Mouse (Mus musculus) CH12.LX (cell line): Measurements from ENCODE around the gene Zpbp2. TPM values are rescaled to one million over a fixed set of nuclear protein-coding genes. Genes with fewer than 3 reads are reported as not detected.

Experiments used
- DNase-seq: peaks from one replicate; pipeline ENCODE4 v3.0.0-alpha.2; 2013; ENCODE audit errors: extremely low read depth
- H3K27ac ChIP-seq: 2 replicates; pipeline ENCODE4 v1.5.1; 2012; ENCODE audit warnings: low read depth, mild to moderate bottlenecking, control low read depth, moderate library complexity; ENCODE audit not compliant: insufficient read depth
- H3K27me3 ChIP-seq: replicated peaks from 2 replicates; pipeline ENCODE3; 2012; ENCODE audit warnings: inconsistent platforms
- H3K36me3 ChIP-seq, 2 experiments: replicated peaks in 1 of 2; 2 replicates each; pipeline versions ENCODE3 to v1.6.1; 2012; ENCODE audit warnings: inconsistent platforms in 1 of 2, low read length in 1 of 2, mild to moderate bottlenecking in 1 of 2, mixed read lengths in 1 of 2, moderate library complexity in 1 of 2; ENCODE audit not compliant: control insufficient read depth in 1 of 2, insufficient read depth in 1 of 2
- H3K4me1 ChIP-seq, 2 experiments: 2 replicates each; pipeline ENCODE4 v1.6.1; 2012; ENCODE audit warnings: inconsistent platforms in 1 of 2, moderate library complexity in 1 of 2; ENCODE audit not compliant: insufficient read depth in 2 of 2, control insufficient read depth in 1 of 2
- H3K4me2 ChIP-seq: 2 replicates; pipeline ENCODE4 v1.6.1; 2012; ENCODE audit warnings: low read depth, mild to moderate bottlenecking, control low read depth; ENCODE audit not compliant: poor library complexity, insufficient read depth, severe bottlenecking
- H3K4me3 ChIP-seq, 3 experiments: fragments of 150-350 bp in 1 of 3; sonication (generic) in 1 of 3; replicated peaks in 1 of 3; 2 replicates each; pipeline versions ENCODE3 to v1.5.1; 2011 to 2012; ENCODE audit warnings: low read depth in 2 of 3, low read length in 2 of 3, mild to moderate bottlenecking in 2 of 3, moderate library complexity in 2 of 3, control low read depth in 1 of 3, improper control_type of control experiment in 1 of 3, inconsistent platforms in 1 of 3, mixed read lengths in 1 of 3; ENCODE audit not compliant: poor library complexity in 1 of 3
- H3K79me2 ChIP-seq: replicated peaks from 2 replicates; pipeline ENCODE4 v1.6.1; 2012; ENCODE audit warnings: mild to moderate bottlenecking, moderate library complexity; ENCODE audit not compliant: control insufficient read depth, poor library complexity, insufficient read depth, severe bottlenecking; ENCODE audit errors: extremely low read depth
- H3K9ac ChIP-seq: 2 replicates; pipeline ENCODE4 v1.6.1; 2012; ENCODE audit warnings: low read depth, mild to moderate bottlenecking, control low read depth, moderate library complexity; ENCODE audit not compliant: insufficient read depth
- H3K9me3 ChIP-seq: replicated peaks from 2 replicates; pipeline ENCODE3; 2012; ENCODE audit warnings: low read length, inconsistent platforms, mixed read lengths
- BHLHE40 ChIP-seq: IDR thresholded peaks from 2 replicates; pipeline ENCODE4 v1.6.1; 2011; ENCODE audit warnings: mild to moderate bottlenecking, low read depth, low read length, improper control_type of control experiment
- CHD1 ChIP-seq: IDR thresholded peaks from 2 replicates; pipeline ENCODE4 v1.6.1; 2012; ENCODE audit warnings: low read depth, low read length, improper control_type of control experiment, inconsistent platforms
- CHD2 ChIP-seq: IDR thresholded peaks from 2 replicates; pipeline ENCODE4 v1.6.1; 2011; ENCODE audit warnings: low read length, improper control_type of control experiment
- E2F4 ChIP-seq: IDR thresholded peaks from 2 replicates; pipeline ENCODE4 v1.6.1; 2011; ENCODE audit warnings: low read depth, low read length, improper control_type of control experiment; ENCODE audit not compliant: insufficient replicate concordance
- ELF1 ChIP-seq: IDR thresholded peaks from 2 replicates; pipeline ENCODE4 v1.6.1; 2014; ENCODE audit warnings: low read depth, mild to moderate bottlenecking, inconsistent platforms, low read length, improper control_type of control experiment
- EP300 ChIP-seq: IDR thresholded peaks from 2 replicates; pipeline ENCODE4 v1.6.1; 2011; ENCODE audit warnings: low read length, improper control_type of control experiment
- GABPA ChIP-seq: IDR thresholded peaks from 2 replicates; pipeline ENCODE4 v1.6.1; 2012; ENCODE audit warnings: low read depth, low read length, improper control_type of control experiment, inconsistent platforms; ENCODE audit not compliant: insufficient replicate concordance
- HCFC1 ChIP-seq: IDR thresholded peaks from 2 replicates; pipeline ENCODE4 v1.6.1; 2012; ENCODE audit warnings: low read depth, mild to moderate bottlenecking, inconsistent platforms, low read length, improper control_type of control experiment
- JUN ChIP-seq: IDR thresholded peaks from 2 replicates; pipeline ENCODE4 v1.6.1; 2011; ENCODE audit warnings: low read depth, mild to moderate bottlenecking, low read length, improper control_type of control experiment, moderate library complexity; ENCODE audit not compliant: insufficient read depth
- JUND ChIP-seq: conservative IDR thresholded peaks from 2 replicates; pipeline ENCODE4 v1.6.1; 2011; ENCODE audit warnings: low read depth, low read length, improper control_type of control experiment
- MAFK ChIP-seq: IDR thresholded peaks from 2 replicates; pipeline ENCODE4 v1.6.1; 2011; ENCODE audit warnings: low read length, improper control_type of control experiment; ENCODE audit not compliant: insufficient replicate concordance
- MAX ChIP-seq: IDR thresholded peaks from 2 replicates; pipeline ENCODE4 v1.6.1; 2011; ENCODE audit warnings: low read length, improper control_type of control experiment
- MAZ ChIP-seq: IDR thresholded peaks from 2 replicates; pipeline ENCODE4 v1.6.1; 2012; ENCODE audit warnings: low read depth, mild to moderate bottlenecking, inconsistent platforms, low read length, improper control_type of control experiment, moderate library complexity
- MEF2A ChIP-seq: IDR thresholded peaks from 2 replicates; pipeline ENCODE4 v1.6.1; 2014; ENCODE audit warnings: low read depth, mild to moderate bottlenecking, inconsistent platforms, low read length, improper control_type of control experiment, borderline replicate concordance
- MYC ChIP-seq: IDR thresholded peaks from 2 replicates; pipeline ENCODE4 v1.6.1; 2011; ENCODE audit warnings: low read depth, mild to moderate bottlenecking, improper control_type of control experiment, low read length
- NELFE ChIP-seq: IDR thresholded peaks from 2 replicates; pipeline ENCODE4 v1.6.1; 2011; ENCODE audit warnings: low read depth, low read length, improper control_type of control experiment
- NRF1 ChIP-seq: IDR thresholded peaks from 2 replicates; pipeline ENCODE4 v1.6.1; 2014; ENCODE audit warnings: low read depth, mild to moderate bottlenecking, inconsistent platforms, low read length, improper control_type of control experiment, moderate library complexity
- PAX5 ChIP-seq: IDR thresholded peaks from 2 replicates; pipeline ENCODE4 v1.6.1; 2012; ENCODE audit warnings: low read length, inconsistent platforms, mixed read lengths
- RAD21 ChIP-seq: IDR thresholded peaks from 2 replicates; pipeline ENCODE4 v1.6.1; 2011; ENCODE audit warnings: low read depth, mild to moderate bottlenecking, low read length, improper control_type of control experiment, moderate library complexity
- RCOR1 ChIP-seq: conservative IDR thresholded peaks from 2 replicates; pipeline ENCODE4 v1.6.1; 2012; ENCODE audit warnings: low read depth, mild to moderate bottlenecking, inconsistent platforms, low read length, improper control_type of control experiment
- SMC3 ChIP-seq: IDR thresholded peaks from 2 replicates; pipeline ENCODE4 v1.6.1; 2011; ENCODE audit warnings: low read depth, low read length, improper control_type of control experiment
- TBP ChIP-seq: conservative IDR thresholded peaks from 2 replicates; pipeline ENCODE4 v1.6.1; 2011; ENCODE audit warnings: low read depth, low read length, improper control_type of control experiment
- TCF12 ChIP-seq: IDR thresholded peaks from 2 replicates; pipeline ENCODE4 v1.6.1; 2014; ENCODE audit warnings: low read depth, mild to moderate bottlenecking, inconsistent platforms, low read length, improper control_type of control experiment
- USF1 ChIP-seq: IDR thresholded peaks from 2 replicates; pipeline ENCODE4 v1.6.1; 2014; ENCODE audit warnings: low read depth, mild to moderate bottlenecking, inconsistent platforms, low read length, improper control_type of control experiment
- USF2 ChIP-seq: conservative IDR thresholded peaks from 2 replicates; pipeline ENCODE4 v1.6.1; 2011; ENCODE audit warnings: low read depth, low read length, improper control_type of control experiment
- ZC3H11A ChIP-seq: IDR thresholded peaks from 2 replicates; pipeline ENCODE4 v1.6.1; 2012; ENCODE audit warnings: low read depth, mild to moderate bottlenecking, inconsistent platforms, low read length, improper control_type of control experiment
- ZKSCAN1 ChIP-seq: IDR thresholded peaks from 2 replicates; pipeline ENCODE4 v1.6.1; 2012; ENCODE audit warnings: low read depth, inconsistent platforms, low read length, improper control_type of control experiment, borderline replicate concordance
- ZMIZ1 ChIP-seq: IDR thresholded peaks from 2 replicates; pipeline ENCODE4 v1.6.1; 2012; ENCODE audit warnings: low read depth, mild to moderate bottlenecking, inconsistent platforms, low read length, improper control_type of control experiment
- ZNF384 ChIP-seq: IDR thresholded peaks from 2 replicates; pipeline ENCODE4 v1.6.1; 2012; ENCODE audit warnings: low read depth, low read length, improper control_type of control experiment, inconsistent platforms
- dilution Hi-C: fragments of 300-500 bp; cut with MboI; formaldehyde crosslinking; loops from 2 replicates; pipeline ENCODE4 v1.14.3; 2020; ENCODE audit warnings: low sequenced_read_pairs; ENCODE audit not compliant: extremely low pct_unique_long_range_greater_than_20kb, extremely low pct_ligation_motif_present
- in situ Hi-C: fragments of 300-500 bp; cut with MboI; formaldehyde crosslinking; loops from 3 replicates; pipeline ENCODE4 v1.14.3; 2019; ENCODE audit warnings: low sequenced_read_pairs, low pct_ligation_motif_present, low pct_unique_long_range_greater_than_20kb, mixed read lengths
- polyA plus RNA-seq: library from polyadenylated mRNA; unstranded; fragments of >175 nt; gene quantifications from 2 replicates; pipeline ENCODE4 v1.2.1, GENCODE M21; 2012; ENCODE audit warnings: low read depth; ENCODE audit not compliant: insufficient read length
- total RNA-seq, 2 experiments: library from RNA; depleted of rRNA; stranded (reverse); fragments of 300-350 nt in 1 of 2; fragments of >200 nt in 1 of 2; gene quantifications; 2 replicates each; pipeline ENCODE4 v1.2.3; 2012 to 2014

Gene Zpbp2
- total and polyA plus RNA-seq, 3 experiments = 3.2 to 3.9 (median 3.7) TPM

GRCm38 (mm10) chr11:98525140-98525539 is 25.8 kb upstream of the Zpbp2 start (continued):
- TF ChIP-seq RCOR1 = 0 out of 2 replicates have a peak, but pooled peaks have one; percentile 31
- TF ChIP-seq BHLHE40 = peak; percentile 96
- TF ChIP-seq ZKSCAN1 = no peak
- no peak for TF ChIP-seq SMC3
- no peak for TF ChIP-seq JUND
- TF ChIP-seq TCF12 = no peak
- peak; percentile 50; the same call in 1 of the 2 replicates for TF ChIP-seq CHD2
- TF ChIP-seq NRF1 = no peak
- TF ChIP-seq ZNF384 = peak; percentile 10; the same call in 1 of the 2 replicates
- no peak for TF ChIP-seq MAX
- TF ChIP-seq MEF2A = no peak
- TF ChIP-seq RAD21 = no peak
- no peak for TF ChIP-seq MAZ
- TF ChIP-seq EP300 = no peak; the same call in 1 of the 2 replicates
- no peak for TF ChIP-seq NELFE
- no peak for TF ChIP-seq USF1
- no peak for TF ChIP-seq ELF1
- TF ChIP-seq PAX5 = no peak
- no peak for TF ChIP-seq E2F4
- no peak for TF ChIP-seq CHD1

GRCm38 (mm10) chr11:98526824-98527461 is 24.0 kb upstream of the Zpbp2 start:
- DNase-seq = no peak
- Histone ChIP-seq H3K4me1 (peaks cover 9 to 72% of the 10 kb centered on the region in 2 experiments; a peak in 3 of 4 replicates), H3K9me3 (peaks cover 5% of the 10 kb centered on the region)
- TF ChIP-seq ELF1 (no peak), PAX5 (no peak), HCFC1 (no peak), TBP (no peak), USF2 (no peak), ZMIZ1 (no peak), GABPA (no peak), ZC3H11A (no peak), MYC (no peak), BHLHE40 (no peak), MAX (no peak), MAFK (no peak), USF1 (no peak), CHD1 (no peak), JUN (no peak), CHD2 (no peak)
- TF ChIP-seq, all 38 proteins: peak for 0
- no peak overlapping the region for H3K4me3 ChIP-seq
- peaks cover 62% of the 10 kb centered on the region for H3K79me2 ChIP-seq
- H3K4me2 ChIP-seq = no peak overlapping the region
- in situ Hi-C loops = no loop called here
- H3K36me3 ChIP-seq = peaks cover 14 to 70% of the 10 kb centered on the region in 2 experiments
- dilution Hi-C loops = no loop called here
- H3K9ac ChIP-seq = no peak overlapping the region
- no peaks in the 10 kb centered on the region for H3K27me3 ChIP-seq
- no peak overlapping the region for H3K27ac ChIP-seq
